Mouse (Mus musculus): Measurements from ENCODE around the gene 5430419D17Rik. TPM values are rescaled to one million over a fixed set of nuclear protein-coding genes. Genes with fewer than 3 reads are reported as not detected.

Gene 5430419D17Rik
- total and polyA plus RNA-seq, 3 experiments: not detected

- no peak overlapping the region for H3K4me3 ChIP-seq (ENCODE audit: control insufficient read depth in 1 of 2, insufficient read depth in 1 of 2, low read depth in 2 of 2, low read length in 2 of 2)
- H3K79me2 ChIP-seq (ENCODE audit: control insufficient read depth, insufficient read depth, low read length, poor library complexity): no peaks in the 10 kb centered on the region
- TF ChIP-seq JUND (IDR thresholded peaks at IDR 0.05; ENCODE audit: low read depth, low read length): no peak
- TF ChIP-seq USF1 (IDR thresholded peaks at IDR 0.05; ENCODE audit: low read depth, low read length): no peak
- peak in 2 of 3 experiments; percentile 6 to 42; a peak in 3 of 6 replicates for TF ChIP-seq CTCF (IDR thresholded peaks at IDR 0.05 in 2 of 3, conservative IDR thresholded peaks at IDR 0.05 in 1 of 3; ENCODE audit: control insufficient read depth in 1 of 3, insufficient read depth in 1 of 3, low read depth in 2 of 3, low read length in 3 of 3, poor library complexity in 1 of 3, severe bottlenecking in 1 of 3)
- TF ChIP-seq MAZ (IDR thresholded peaks at IDR 0.05; ENCODE audit: low read depth, low read length): no peak
- no peak for TF ChIP-seq E2F4 (IDR thresholded peaks at IDR 0.05; ENCODE audit: borderline replicate concordance, low read depth, low read length)
- H3K27me3 ChIP-seq (ENCODE audit: control insufficient read depth in 1 of 2, insufficient read depth in 2 of 2, low read length in 2 of 2): no peaks in the 10 kb centered on the region
- no peak for DNase-seq (ENCODE audit: low read depth, low spot score)
- no peak overlapping the region for H3K9ac ChIP-seq (ENCODE audit: control insufficient read depth, low read depth, low read length, poor library complexity, severe bottlenecking)
- no peaks in the 10 kb centered on the region for H3K9me3 ChIP-seq (replicated peaks; ENCODE audit: insufficient read depth, low read length)
- H3K27ac ChIP-seq (ENCODE audit: control insufficient read depth, low read depth, low read length): no peak overlapping the region
- no peaks in the 10 kb centered on the region for H3K36me3 ChIP-seq (ENCODE audit: control insufficient read depth in 1 of 2, insufficient read depth in 2 of 2, low read length in 2 of 2)
- H3K4me1 ChIP-seq (ENCODE audit: control insufficient read depth in 1 of 2, insufficient read depth in 2 of 2, low read length in 2 of 2): no peaks in the 10 kb centered on the region
Observed at GRCm38 (mm10) chr7:131182685-131183084, 8.5 kb downstream of the 5430419D17Rik start.

- Histone ChIP-seq H3K4me1 (ENCODE audit: control insufficient read depth in 1 of 2, insufficient read depth in 2 of 2, low read length in 2 of 2) (no peaks in the 10 kb centered on the region), H3K9ac (ENCODE audit: control insufficient read depth, low read depth, low read length, poor library complexity, severe bottlenecking) (no peak overlapping the region), H3K27me3 (ENCODE audit: control insufficient read depth in 1 of 2, insufficient read depth in 2 of 2, low read length in 2 of 2) (no peaks in the 10 kb centered on the region), H3K79me2 (ENCODE audit: control insufficient read depth, insufficient read depth, low read length, poor library complexity) (no peaks in the 10 kb centered on the region), H3K27ac (ENCODE audit: control insufficient read depth, low read depth, low read length) (no peak overlapping the region), H3K9me3 (replicated peaks; ENCODE audit: insufficient read depth, low read length) (no peaks in the 10 kb centered on the region), H3K36me3 (ENCODE audit: control insufficient read depth in 1 of 2, insufficient read depth in 2 of 2, low read length in 2 of 2) (no peaks in the 10 kb centered on the region), H3K4me3 (ENCODE audit: control insufficient read depth in 1 of 2, insufficient read depth in 1 of 2, low read depth in 2 of 2, low read length in 2 of 2) (no peak overlapping the region)
- no peak for DNase-seq (ENCODE audit: low read depth, low spot score)
- TF ChIP-seq BHLHE40 (IDR thresholded peaks at IDR 0.05; ENCODE audit: borderline replicate concordance, low read depth, low read length): no peak
- TF ChIP-seq RCOR1 (IDR thresholded peaks at IDR 0.05; ENCODE audit: low read depth, low read length): no peak
Observed at GRCm38 (mm10) chr7:131184339-131184738, 10.1 kb downstream of the 5430419D17Rik start.

- H3K4me1 ChIP-seq (ENCODE audit: control insufficient read depth in 1 of 2, insufficient read depth in 2 of 2, low read length in 2 of 2): no peaks in the 10 kb centered on the region
Observed at GRCm38 (mm10) chr7:131187047-131187446, 12.8 kb downstream of the 5430419D17Rik start.

GRCm38 (mm10) chr7:131187996-131188395, 13.8 kb downstream of the 5430419D17Rik start:
- no peaks in the 10 kb centered on the region for H3K79me2 ChIP-seq (ENCODE audit: control insufficient read depth, insufficient read depth, low read length, poor library complexity)
- no peaks in the 10 kb centered on the region for H3K9me3 ChIP-seq (replicated peaks; ENCODE audit: insufficient read depth, low read length)
- H3K27ac ChIP-seq (ENCODE audit: control insufficient read depth, low read depth, low read length): no peak overlapping the region
- H3K4me3 ChIP-seq (ENCODE audit: control insufficient read depth in 1 of 2, insufficient read depth in 1 of 2, low read depth in 2 of 2, low read length in 2 of 2): no peak overlapping the region
- no peaks in the 10 kb centered on the region for H3K27me3 ChIP-seq (ENCODE audit: control insufficient read depth in 1 of 2, insufficient read depth in 2 of 2, low read length in 2 of 2)
- no peak overlapping the region for H3K9ac ChIP-seq (ENCODE audit: control insufficient read depth, low read depth, low read length, poor library complexity, severe bottlenecking)
- DNase-seq (ENCODE audit: low read depth, low spot score): no peak
- no peaks in the 10 kb centered on the region for H3K36me3 ChIP-seq (ENCODE audit: control insufficient read depth in 1 of 2, insufficient read depth in 2 of 2, low read length in 2 of 2)
- no peaks in the 10 kb centered on the region for H3K4me1 ChIP-seq (ENCODE audit: control insufficient read depth in 1 of 2, insufficient read depth in 2 of 2, low read length in 2 of 2)
- TF ChIP-seq NELFE (IDR thresholded peaks at IDR 0.05; ENCODE audit: low read depth, low read length) (no peak), MEF2A (IDR thresholded peaks at IDR 0.05; ENCODE audit: extremely low read depth, insufficient replicate concordance, low read depth, low read length, poor library complexity, severe bottlenecking) (no peak), USF2 (IDR thresholded peaks at IDR 0.05; ENCODE audit: borderline replicate concordance in 1 of 2, insufficient read depth in 1 of 2, low read depth in 1 of 2, low read length in 2 of 2) (no peak), SMC3 (IDR thresholded peaks at IDR 0.05; ENCODE audit: low read depth, low read length) (no peak), TBP (IDR thresholded peaks at IDR 0.05; ENCODE audit: low read depth, low read length) (no peak), SIN3A (IDR thresholded peaks at IDR 0.05; ENCODE audit: low read length) (no peak), GABPA (IDR thresholded peaks at IDR 0.05; ENCODE audit: low read depth, low read length) (no peak), POLR2A (IDR thresholded peaks at IDR 0.05; ENCODE audit: control insufficient read depth in 1 of 2, insufficient read depth in 1 of 2, low read depth in 1 of 2, low read length in 2 of 2, poor library complexity in 1 of 2) (no peak), TCF12 (IDR thresholded peaks at IDR 0.05; ENCODE audit: low read depth, low read length) (no peak), ELF1 (IDR thresholded peaks at IDR 0.05; ENCODE audit: low read depth, low read length) (no peak), EP300 (IDR thresholded peaks at IDR 0.05; ENCODE audit: low read depth in 1 of 2, low read length in 2 of 2) (no peak), E2F4 (IDR thresholded peaks at IDR 0.05; ENCODE audit: borderline replicate concordance, low read depth, low read length) (no peak), MAZ (IDR thresholded peaks at IDR 0.05; ENCODE audit: low read depth, low read length) (no peak), ZKSCAN1 (IDR thresholded peaks at IDR 0.05; ENCODE audit: low read depth, low read length) (no peak), JUND (IDR thresholded peaks at IDR 0.05; ENCODE audit: low read depth, low read length) (no peak), MYC (IDR thresholded peaks at IDR 0.05; ENCODE audit: low read depth, low read length) (no peak)

More at GRCm38 (mm10) chr7:131187047-131187446, 12.8 kb downstream of the 5430419D17Rik start:
- H3K27me3 ChIP-seq (ENCODE audit: control insufficient read depth in 1 of 2, insufficient read depth in 2 of 2, low read length in 2 of 2): no peaks in the 10 kb centered on the region
- no peaks in the 10 kb centered on the region for H3K9me3 ChIP-seq (replicated peaks; ENCODE audit: insufficient read depth, low read length)
- no peak for DNase-seq (ENCODE audit: low read depth, low spot score)
- no peak overlapping the region for H3K27ac ChIP-seq (ENCODE audit: control insufficient read depth, low read depth, low read length)
- no peak overlapping the region for H3K9ac ChIP-seq (ENCODE audit: control insufficient read depth, low read depth, low read length, poor library complexity, severe bottlenecking)
- H3K79me2 ChIP-seq (ENCODE audit: control insufficient read depth, insufficient read depth, low read length, poor library complexity): no peaks in the 10 kb centered on the region
- no peak overlapping the region for H3K4me3 ChIP-seq (ENCODE audit: control insufficient read depth in 1 of 2, insufficient read depth in 1 of 2, low read depth in 2 of 2, low read length in 2 of 2)
- TF ChIP-seq NELFE (IDR thresholded peaks at IDR 0.05; ENCODE audit: low read depth, low read length) (no peak), POLR2AphosphoS5 (IDR thresholded peaks at IDR 0.05; ENCODE audit: borderline replicate concordance, low read depth, low read length) (no peak)
- no peaks in the 10 kb centered on the region for H3K36me3 ChIP-seq (ENCODE audit: control insufficient read depth in 1 of 2, insufficient read depth in 2 of 2, low read length in 2 of 2)

Data from MEL (cell line).